Mouse (Mus musculus): ENCODE data around the gene Palm2.

Palm2 gene

DNA sequence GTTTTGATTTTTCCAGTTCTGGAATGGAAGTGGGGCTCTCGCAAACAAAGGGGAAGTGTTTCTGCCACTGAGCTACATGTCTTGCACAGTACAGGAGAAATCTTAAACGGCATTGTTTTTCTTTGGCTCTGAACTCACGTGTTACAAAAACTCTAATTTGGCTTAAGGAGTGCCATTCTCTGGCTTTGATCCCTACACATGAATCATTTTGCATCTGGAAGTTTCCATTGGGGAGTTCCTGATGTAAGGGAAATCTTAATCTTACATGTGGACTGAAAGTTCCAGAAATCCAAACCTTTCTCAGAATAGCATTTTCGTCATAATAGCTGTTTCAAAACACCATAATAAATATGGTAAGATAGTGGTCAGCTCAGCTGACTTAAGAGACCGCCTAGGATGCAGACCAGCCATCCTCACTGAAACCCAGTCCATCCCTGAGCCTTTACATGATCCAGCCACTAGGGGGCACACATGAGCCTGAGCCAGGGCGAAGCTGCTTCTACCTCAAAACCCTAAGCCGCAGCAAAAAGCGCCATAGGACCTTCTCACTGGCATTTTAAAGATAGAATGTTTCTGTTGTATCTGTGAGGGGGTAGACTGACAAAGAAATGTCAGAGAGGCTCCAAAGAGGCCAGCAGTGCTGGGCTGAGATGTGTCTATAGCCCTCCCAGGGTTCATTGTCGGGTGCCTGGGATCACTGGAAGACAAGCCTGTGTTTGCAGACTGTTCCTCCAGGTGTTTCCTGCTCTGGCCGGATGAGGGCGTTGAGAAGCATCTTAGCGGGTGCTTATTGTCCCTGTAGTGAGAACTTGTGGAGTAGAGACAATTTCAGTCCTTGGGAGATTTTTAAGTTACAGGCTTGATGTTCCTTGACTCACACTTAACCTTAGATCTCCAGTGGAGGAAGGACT is 239.2 kb downstream of the Palm2 start:
- DNase-seq = peak; percentile 81 to 90

DNA sequence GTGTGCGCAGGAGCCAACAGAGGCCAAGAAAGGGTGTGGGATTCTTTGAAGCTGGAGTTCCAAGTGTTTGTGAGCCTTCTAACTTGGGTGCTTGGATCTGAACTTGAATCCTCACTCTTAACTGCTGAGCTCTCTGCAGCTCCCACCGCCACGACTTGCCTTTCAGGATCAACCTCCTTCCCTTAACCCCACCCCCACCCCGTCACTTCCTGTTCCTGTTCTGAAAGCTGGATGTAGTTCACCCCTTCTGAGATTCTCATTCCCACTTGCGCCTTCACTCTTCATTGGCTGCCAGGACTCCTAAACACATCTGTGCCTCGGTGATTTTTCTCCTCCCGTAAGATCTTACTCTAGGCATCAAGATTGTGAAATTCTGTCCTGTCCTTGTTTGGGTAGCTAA is 240.3 kb downstream of the Palm2 start:
- no peak for DNase-seq

DNA sequence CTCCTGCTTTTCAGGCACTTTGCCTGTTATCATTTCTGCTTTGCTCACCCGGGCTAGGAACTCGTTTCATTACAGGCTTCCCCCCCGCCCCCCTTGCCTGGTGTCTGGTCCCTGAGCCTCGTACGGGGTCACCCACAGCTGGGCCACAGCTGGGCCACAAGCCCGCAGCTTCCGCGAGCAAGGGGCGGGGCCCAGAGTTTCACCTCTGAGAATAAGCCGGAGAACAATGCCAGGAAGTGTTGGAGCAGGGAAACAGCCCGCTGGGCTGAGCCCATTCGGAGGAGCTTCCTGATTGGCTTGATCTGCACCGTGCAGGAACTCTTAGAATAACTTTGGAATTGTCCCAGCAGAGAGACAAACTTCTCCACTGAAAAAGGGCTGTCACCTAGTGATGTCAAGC is 241.3 kb downstream of the Palm2 start:
- peak; percentile 84 to 86 for DNase-seq

DNA sequence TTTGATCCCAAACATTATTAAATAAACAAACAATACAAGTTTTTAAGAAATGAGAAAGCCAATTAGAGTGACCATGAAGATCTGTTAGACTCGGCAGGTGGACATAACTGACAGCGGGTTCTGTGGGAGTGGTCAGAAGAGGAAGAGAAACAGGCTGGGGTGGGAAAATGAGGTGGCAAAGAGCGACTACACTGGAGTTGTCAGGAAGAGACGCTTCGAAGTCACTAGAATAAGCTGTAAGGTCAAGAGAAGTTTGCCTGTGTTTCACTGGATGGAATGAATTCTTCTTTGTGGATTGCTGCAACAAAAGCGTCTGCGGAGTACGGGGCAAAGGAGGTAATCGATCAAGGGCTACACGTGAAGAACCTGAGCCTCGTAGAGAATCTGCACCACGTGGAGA is 243.9 kb downstream of the Palm2 start:
- no peak for DNase-seq

DNA sequence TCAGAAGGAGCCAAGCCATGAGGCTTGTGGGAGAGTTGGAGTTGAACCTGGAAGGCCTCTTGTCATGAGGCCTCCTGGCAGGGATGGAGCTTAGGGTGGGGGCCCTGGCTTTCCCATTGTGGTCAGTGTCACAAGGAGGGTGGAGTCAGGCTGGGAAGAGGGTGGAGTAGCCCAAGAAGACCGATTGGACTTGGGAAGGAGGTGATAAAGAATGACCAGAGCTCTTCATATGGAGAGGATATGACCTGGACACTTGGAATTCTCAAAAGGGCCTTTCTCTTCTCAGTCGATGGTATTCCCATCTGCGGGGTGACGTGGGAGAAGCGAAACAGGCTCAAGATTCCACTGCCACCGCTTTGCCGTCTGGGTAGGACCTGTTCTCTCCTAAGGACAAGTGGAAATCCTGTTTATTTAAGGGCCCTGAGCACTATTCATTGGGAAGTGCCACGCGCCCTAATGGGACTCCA is 245.0 kb downstream of the Palm2 start:
- DNase-seq = peak in 1 of 2 experiments; percentile 42

DNA sequence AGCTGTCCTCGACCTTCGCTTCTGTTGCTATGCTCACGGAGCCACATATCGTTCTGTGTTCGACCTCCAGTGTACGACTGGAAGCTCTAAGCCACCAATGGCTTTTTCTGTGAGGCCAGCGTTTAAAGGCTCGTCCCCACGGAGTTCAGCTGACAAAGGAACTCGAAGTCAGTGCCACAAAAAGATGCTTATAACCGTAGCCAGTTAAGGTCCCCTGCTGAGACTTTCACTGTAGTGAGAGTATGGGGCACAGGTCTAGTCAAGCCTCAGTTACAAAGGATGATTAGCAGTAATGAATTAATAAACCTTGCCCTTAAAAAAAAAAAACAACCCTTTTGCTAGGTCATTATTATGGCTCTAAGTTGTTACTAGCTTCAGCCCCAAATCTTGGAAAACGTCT is 246.1 kb downstream of the Palm2 start:
- DNase-seq = peak; percentile 40 to 41

DNA sequence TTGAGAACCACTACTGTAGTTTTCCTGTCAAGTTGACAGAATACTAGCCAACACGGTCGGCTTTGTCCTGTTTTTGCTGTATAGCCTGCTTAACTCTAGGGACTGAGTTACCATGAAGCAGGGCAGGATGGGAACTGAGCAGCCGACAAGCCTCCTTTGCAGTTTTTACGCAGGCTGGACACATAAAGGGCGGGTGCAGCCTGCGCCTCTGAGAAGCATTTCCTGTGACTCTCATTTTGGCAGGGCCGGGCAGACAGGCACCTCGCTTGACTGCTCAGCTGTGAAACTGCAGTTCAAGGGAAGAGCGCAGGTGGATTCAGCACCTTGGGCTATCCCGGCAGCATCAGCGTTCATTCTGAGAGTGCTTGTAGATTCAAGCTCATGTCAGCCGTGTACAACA is 247.5 kb downstream of the Palm2 start:
- DNase-seq = peak; percentile 90 to 92

DNA sequence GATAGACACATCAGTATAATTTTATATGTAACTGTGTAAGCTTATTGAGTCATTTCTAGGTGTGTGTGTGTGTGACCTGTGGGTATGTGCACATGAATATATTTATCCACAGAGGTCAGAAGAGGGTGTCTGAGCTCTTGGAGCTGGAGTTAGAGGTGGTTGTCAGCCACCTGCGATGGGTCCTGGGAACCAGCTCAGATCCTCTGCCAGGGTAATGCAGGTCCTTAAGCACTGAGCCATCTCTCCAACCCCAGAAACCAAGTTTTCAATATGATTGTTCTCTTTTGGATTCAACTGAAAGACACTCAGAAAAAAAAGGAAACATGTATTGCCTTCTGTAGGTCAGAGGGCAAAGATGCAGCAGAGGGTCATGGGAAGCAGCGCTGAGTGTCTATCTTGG is 248.3 kb downstream of the Palm2 start:
- no peak for DNase-seq

DNA sequence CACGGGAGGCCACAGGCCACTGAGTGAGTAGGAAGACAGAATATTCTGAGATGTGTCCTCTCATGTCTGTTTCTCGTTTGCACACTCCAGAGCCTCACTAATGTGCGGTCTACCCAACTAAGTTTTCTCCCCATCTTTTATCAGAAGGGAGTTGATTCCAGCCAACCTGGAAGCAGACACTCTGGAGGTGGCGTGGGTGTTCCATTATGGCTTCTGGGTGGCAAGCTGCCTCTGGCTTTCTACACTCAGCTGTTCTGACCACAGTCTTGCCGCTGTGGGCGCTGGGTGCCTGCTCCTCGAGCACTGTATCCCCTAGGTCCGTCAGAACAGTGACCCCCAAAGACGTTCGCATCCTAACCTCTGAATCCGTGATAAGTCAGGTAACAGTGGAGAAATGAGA is 248.9 kb downstream of the Palm2 start:
- no peak for DNase-seq

DNA sequence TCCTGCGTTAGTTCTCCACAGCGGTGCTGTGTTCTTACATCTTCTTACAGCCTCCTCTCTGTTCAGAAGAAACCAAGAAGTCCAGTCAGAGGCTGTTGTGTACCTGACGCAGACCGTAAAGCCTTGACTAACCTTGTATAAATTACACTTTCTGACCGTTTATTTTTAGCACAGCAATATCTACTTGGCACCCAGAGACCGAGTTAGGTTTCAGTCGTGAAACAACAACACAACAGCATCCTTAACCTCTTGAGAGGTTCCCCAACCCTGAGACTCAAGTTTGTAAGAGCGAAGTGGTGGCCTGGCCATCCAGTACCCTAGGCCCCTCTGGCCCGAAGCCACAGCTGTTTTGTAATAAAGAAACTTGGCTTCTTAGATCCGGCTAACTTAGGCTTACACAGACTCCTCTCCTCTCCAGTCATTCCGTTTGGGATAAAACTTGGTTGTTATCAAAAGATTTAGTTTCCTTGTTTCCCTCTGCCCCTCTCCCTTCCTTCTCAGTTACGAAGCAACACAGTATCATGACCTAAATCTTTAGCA is 250.7 kb downstream of the Palm2 start:
- no peak for DNase-seq

DNA sequence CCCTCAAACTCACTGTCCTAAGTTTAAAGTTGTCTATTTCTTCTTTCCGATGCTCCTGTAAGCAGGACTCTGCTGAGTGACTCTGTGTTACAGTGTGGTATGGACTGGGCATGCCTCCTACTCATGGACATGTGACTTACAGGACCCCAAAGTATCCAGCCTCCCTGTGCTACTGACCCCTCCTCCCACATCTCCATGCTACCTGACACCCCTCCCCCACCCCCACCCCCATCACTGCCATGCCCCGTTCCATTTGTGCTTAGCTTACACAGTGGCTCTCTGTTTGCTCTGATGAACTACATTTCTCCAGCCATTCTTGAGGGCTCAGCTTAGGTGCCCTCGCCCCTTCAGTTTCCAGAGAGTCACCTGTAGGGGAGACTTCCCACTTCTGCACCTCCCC is 252.7 kb downstream of the Palm2 start:
- DNase-seq = no peak

DNA sequence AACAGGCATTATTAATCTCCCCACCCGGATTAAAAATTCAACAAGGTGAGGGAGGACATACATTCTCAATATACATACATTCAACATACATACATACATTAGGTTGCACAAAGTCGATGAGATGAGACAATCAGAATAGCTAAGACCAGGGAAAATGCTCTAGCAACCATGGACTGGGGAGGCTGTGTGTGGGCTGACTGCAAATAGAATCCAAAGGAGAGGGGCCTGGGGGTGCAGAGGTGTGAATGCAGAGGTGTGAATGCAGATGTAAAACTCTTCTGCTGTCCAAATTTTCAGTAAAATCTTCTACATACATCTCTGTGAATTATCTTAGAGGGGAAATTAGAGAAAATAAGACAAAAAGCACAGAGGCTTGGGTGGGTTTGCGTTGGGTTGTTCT is 253.5 kb downstream of the Palm2 start:
- DNase-seq = no peak

DNA sequence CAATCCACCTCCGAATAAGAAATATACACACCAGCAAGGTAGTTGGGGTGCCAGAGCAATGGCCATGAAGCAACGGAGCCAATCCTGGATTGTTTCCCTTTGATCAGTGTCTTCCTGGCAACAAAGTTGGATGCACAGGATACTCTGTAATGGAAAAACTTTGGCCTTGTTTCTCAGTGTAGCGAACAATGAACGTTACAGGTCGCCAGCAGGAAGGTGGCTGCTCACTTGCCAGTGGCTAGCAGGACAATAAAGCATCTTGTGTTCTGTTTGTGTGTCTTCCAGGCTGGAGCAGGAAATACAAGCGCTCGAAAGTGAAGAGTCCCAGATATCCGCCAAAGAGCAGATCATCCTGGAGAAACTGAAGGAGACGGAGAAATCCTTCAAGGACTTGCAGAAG is 254.1 kb downstream of the Palm2 start:
- DNase-seq = no peak

DNA sequence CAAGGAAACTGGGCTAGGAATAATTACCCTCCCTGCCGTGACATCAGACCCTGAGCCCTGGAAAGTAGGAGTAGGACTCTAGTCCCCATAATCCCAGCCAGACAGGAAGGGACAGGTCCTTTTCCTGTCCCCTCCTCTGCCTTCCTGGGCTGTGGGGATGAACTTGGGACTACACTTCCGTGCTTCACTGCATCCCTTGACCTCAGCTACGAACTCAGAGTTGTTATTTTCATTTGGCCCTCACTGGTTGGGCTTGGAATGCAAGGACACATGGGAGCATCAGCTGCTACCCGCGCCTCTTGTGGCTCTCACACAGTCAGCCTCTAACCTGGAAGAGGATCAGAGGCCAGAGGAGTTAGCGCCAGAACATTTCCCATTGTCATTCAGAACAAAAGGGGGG is 256.0 kb downstream of the Palm2 start:
- DNase-seq = no peak

DNA sequence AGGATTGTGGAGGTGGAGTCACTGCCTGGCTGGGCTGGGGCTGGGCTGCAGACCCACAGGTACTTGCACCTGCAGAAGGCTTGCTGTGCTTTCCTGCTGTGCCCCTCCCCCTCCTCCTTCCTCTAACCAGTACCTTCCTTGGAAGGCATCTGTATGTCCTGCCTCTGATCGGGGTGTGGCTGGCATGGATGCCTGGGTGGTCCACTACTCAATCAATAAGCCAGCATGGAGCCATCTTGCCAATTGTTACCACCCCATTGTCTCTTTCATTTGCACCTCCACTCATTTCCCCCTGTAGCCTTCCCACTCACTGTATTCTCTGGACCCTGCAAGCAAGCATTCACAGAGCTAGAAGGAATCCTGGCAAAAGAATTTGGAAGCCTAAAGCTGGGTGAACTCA is 256.8 kb downstream of the Palm2 start:
- no peak for DNase-seq

DNA sequence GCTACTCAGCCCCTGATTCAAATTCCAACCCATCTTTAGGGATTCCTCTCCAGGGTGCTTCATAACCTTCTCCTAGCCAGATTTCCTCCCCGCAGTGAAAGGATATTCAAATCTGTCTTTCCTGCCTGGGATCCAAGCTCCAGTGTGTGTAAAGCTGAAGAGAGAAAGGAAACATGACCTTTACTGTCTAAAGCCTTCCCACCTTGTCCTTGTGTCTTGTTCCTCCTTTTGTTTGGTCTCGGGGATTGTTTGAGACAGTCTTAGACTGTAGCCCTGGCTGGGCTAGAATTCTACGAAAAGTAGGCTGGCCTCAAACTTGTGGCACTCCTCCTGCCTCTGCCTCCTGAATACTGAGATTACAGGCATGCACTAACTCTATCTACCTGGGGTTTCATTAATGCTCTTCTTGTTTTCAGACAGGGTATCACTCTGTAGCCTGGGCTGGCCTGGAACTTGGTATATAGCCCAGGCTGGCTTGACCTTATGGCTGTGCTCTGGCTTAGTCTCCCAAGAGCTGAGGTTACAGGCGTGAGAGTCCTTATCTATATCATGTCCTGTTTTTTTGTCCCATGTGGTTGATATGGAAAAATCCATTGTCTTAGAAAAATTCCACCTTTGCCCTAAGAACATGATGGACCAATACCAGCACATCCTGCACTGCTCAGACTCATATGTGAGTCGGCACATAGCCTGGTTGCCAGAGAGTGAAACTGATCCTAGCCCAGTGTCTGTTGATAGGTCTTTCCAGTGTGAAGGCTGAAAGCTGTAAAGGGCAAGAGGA is 260.5 kb downstream of the Palm2 start:
- DNase-seq = no peak

DNA sequence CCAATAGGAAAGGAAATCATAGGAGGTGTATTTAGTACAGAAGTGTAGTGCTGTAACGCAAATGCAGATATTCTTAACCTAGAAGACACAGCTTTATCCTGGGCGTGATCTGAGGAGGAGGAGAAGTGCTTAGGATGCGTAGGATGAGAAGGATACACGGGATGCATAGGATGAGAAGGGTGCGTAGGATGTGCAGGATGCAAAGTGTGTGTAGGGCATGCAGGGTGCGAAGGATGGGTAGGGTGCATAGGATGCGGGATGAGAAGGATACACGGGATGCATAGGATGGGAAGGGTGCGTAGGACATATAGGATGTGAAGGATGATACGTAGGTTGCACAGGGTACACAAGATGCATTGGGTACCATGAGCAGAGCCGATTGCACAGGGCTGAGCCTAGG is 262.9 kb downstream of the Palm2 start:
- no peak for DNase-seq

DNA sequence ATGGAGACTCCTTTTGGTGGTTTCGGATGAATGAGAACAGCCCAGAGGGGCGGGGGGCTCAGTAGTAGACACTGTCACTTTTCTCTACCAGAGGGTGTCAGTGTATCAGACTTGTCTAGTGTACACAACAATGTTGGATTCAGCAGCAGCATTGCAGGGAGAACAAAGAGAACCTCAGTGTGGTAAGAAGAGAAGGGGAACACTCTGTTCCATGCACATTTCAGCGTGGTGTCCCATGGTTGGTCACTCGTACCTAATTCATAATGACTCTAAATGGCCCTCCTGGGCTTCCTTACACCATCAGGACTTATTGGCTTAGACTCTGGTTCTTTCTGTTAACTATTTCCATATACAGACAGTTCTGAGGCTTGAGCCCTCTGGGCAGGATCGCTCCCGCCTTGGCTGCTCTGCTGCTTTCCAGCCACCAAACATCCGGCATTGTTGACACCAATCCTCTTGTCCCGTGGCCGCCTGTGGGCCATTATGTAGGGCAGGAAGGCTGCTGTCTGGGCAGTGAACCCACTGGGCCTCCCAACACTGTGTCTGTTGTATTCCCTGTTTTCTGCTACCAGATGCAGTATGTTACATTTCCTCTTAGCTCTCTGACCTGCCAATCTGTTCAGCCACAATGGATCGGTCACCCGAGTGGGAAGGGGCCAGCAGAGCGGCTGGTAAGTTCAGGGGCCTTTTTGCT is 264.0 kb downstream of the Palm2 start:
- DNase-seq = no peak

DNA sequence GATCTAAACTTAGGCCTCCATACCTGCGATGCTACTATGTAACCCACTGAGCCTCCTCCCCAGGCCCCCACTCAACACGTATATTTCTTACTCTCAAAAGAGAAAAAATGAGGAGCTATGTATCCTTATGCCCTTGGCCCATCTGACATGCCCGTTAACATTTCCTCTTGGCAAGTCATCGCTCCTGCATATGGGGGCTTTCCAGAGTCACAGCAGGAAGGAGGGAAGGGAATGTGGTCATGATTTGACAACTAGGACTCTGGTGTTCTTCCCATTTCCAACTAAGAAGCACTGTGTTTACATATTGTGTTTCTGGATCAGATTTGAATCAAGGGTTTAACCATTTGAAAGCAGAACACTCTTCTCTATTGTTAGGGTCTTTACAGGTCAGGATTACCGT is 267.5 kb downstream of the Palm2 start:
- no peak for DNase-seq

DNA sequence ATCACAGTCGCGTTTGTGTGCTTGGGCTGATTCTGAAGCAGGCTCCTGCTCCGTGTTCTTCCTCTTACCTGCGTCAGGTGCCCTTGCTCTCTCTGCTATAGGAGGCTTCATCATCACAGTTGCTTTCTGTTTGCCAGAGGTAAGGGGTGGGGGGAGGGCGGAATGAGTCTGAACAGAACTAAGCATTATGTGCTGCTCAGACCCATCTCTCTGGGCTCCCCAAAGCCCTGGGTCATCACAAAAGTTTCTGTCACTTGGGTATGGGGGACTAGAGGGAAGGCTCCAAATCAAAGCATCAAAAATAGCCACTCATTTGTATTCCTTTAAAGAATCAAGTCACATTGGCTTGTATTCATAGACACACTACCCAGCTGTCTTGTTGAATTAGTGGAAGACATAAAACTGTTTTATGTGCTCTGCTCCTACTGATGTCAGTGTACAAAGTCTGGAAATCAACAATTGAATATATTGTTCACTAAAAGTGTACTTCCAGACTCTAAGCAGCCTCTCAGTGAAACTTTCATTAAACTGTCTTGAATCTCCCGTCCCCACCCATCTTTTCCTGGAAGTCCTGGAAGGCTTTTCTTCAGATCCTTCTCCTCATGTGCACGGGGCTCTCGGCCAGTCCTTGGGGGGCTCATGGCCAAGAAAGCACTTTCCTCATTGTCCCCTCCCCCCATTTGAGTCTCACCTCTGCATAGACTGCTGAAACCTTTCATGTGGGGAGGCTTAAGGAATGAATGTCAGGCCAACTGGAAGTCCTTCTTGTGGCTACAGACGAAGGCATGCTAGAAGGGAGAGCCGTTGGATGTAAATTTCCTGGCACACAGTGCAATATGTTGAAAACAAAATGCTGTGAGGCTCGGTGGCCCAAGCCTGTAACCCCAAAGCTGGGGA is 269.8 kb downstream of the Palm2 start:
- no peak for DNase-seq

DNA sequence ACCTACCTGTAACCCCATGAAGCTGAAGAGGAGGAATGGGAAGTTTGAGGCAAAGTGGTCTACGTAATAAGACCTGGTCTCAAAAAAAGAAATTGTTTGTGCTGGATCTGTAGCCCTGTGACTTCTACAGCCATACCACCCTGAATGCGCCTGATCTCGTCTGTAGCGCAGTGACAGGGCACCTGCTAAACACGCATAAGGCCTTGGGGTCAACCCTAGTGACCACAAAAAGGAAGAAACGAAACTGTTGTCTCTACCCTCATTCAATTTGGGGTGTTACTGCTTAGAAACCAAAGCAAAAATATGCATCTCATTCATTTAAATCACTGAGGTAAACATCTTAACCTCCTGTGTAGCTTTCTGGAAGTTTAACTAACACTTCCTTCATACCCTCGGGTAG is 270.5 kb downstream of the Palm2 start:
- no peak for DNase-seq

DNA sequence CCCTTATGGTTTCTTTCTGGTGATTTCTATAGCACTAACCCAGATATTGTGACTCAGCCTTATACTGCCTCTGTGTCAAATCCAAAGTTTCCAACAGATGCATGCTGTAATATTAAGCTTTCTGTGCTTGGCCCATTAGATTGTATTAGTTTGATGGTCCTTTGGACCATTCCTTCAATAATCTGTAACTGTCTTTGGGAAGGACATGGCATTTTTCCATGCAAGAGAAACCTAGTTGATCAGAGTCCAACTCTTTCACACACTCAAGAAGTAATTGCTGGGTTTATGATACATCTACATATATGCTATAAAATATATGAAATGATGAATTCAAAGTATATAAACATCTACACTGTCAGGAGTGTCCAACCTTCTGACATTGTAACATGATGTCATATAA is 281.8 kb downstream of the Palm2 start:
- no peak for DNase-seq

All from kidney, adult 8-10 months (tissue).